Mouse (Mus musculus): ENCODE measurements around the gene Selplg.

The Selplg gene

GRCm38 (mm10) chr5:113824228-113824627 lies 8.2 kb downstream of the Selplg start:
- no peak for DNase-seq

GRCm38 (mm10) chr5:113818572-113818971 lies 13.9 kb downstream of the Selplg start:
- no peak for DNase-seq

GRCm38 (mm10) chr5:113815638-113816152 lies 16.7 kb downstream of the Selplg start:
- DNase-seq, result peak; percentile 41 to 59

- no peak for DNase-seq
Observed at GRCm38 (mm10) chr5:113815041-113815389, 17.4 kb downstream of the Selplg start.

GRCm38 (mm10) chr5:113814111-113815040 lies 18.1 kb downstream of the Selplg start:
- DNase-seq, result no peak

GRCm38 (mm10) chr5:113813608-113814007 lies 18.8 kb downstream of the Selplg start:
- DNase-seq, result peak in 1 of 2 experiments; percentile 30

- no peak for DNase-seq
Observed at GRCm38 (mm10) chr5:113812638-113813037, 19.8 kb downstream of the Selplg start.

GRCm38 (mm10) chr5:113811824-113812420 lies 20.5 kb downstream of the Selplg start:
- peak in 1 of 2 experiments; percentile 47 for DNase-seq

GRCm38 (mm10) chr5:113810111-113810510 lies 22.3 kb downstream of the Selplg start:
- no peak for DNase-seq

- no peak for DNase-seq
Observed at GRCm38 (mm10) chr5:113808177-113808576, 24.3 kb downstream of the Selplg start.

GRCm38 (mm10) chr5:113807712-113808111 lies 24.7 kb downstream of the Selplg start:
- no peak for DNase-seq

GRCm38 (mm10) chr5:113806414-113806813 lies 26.0 kb downstream of the Selplg start:
- no peak for DNase-seq

- DNase-seq, result no peak
Observed at GRCm38 (mm10) chr5:113805301-113805700, 27.1 kb downstream of the Selplg start.

GRCm38 (mm10) chr5:113804395-113804966 lies 28.0 kb downstream of the Selplg start:
- no peak for DNase-seq

- peak in 1 of 2 experiments; percentile 27 for DNase-seq
Observed at GRCm38 (mm10) chr5:113800280-113800679, 32.2 kb downstream of the Selplg start, which contains the start of gene Tmem119. Tmem119 (minus strand) TSS chr5:113800516.

- DNase-seq, result no peak
Observed at GRCm38 (mm10) chr5:113799691-113800090, 32.8 kb downstream of the Selplg start.

- DNase-seq, result no peak
Observed at GRCm38 (mm10) chr5:113798525-113798924, 33.9 kb downstream of the Selplg start.

GRCm38 (mm10) chr5:113797149-113797882 lies 35.1 kb downstream of the Selplg start:
- no peak for DNase-seq

GRCm38 (mm10) chr5:113796401-113797148 lies 35.9 kb downstream of the Selplg start:
- no peak for DNase-seq

- DNase-seq, result peak in 1 of 2 experiments; percentile 34
Observed at GRCm38 (mm10) chr5:113791197-113792095, 41.0 kb downstream of the Selplg start.
